Mouse (Mus musculus): ENCODE results near the gene Nkx2-1. TPM values are rescaled to one million over a fixed set of nuclear protein-coding genes. Genes with fewer than 3 reads are reported as not detected.

Nkx2-1 gene
- total and polyA plus RNA-seq, 2 experiments from 2014 or later, result 0.05 TPM; not detected in 1

GRCm38 (mm10) chr12:56521106-56521840, 15.4 kb downstream of the Nkx2-1 start:
- Histone ChIP-seq H3K9me3 (replicated peaks; ENCODE audit: control insufficient read depth, low read length) (0 out of 2 replicates have a peak, but pooled peaks cover 4% of the 10 kb centered on the region), H3K9ac (replicated peaks; ENCODE audit: low read depth, low read length) (no peak overlapping the region), H3K4me2 (ENCODE audit: low read depth, low read length) (no peak overlapping the region), H3K36me3 (replicated peaks; ENCODE audit: control insufficient read depth, insufficient read depth, low read length) (no peaks in the 10 kb centered on the region), H3K27ac (ENCODE audit: low read depth) (no peak overlapping the region), H3K4me1 (ENCODE audit: control insufficient read depth, insufficient read depth) (no peaks in the 10 kb centered on the region), H3K4me3 (ENCODE audit: low read depth, low read length) (no peak overlapping the region), H3K27me3 (ENCODE audit: control insufficient read depth, insufficient read depth, low read length) (peaks cover 90% of the 10 kb centered on the region)
- WGBS, result 3% methylated on average over 33 of the region's 33 CpGs
- DNase-seq (ENCODE audit: low spot score) (no peak), ATAC-seq (ENCODE audit: insufficient read depth, low read depth) (no peak)
- TF ChIP-seq EP300 (IDR thresholded peaks at IDR 0.05; ENCODE audit: low read depth) (no peak), CTCF (IDR thresholded peaks at IDR 0.05; ENCODE audit: low read depth) (no peak)

- Histone ChIP-seq H3K27me3 (ENCODE audit: control insufficient read depth, insufficient read depth, low read length) (peaks cover 83% of the 10 kb centered on the region), H3K4me3 (ENCODE audit: low read depth, low read length) (no peak overlapping the region), H3K4me2 (ENCODE audit: low read depth, low read length) (no peak overlapping the region), H3K4me1 (ENCODE audit: control insufficient read depth, insufficient read depth) (no peaks in the 10 kb centered on the region), H3K9ac (replicated peaks; ENCODE audit: low read depth, low read length) (no peak overlapping the region), H3K36me3 (replicated peaks; ENCODE audit: control insufficient read depth, insufficient read depth, low read length) (no peaks in the 10 kb centered on the region), H3K9me3 (replicated peaks; ENCODE audit: control insufficient read depth, low read length) (0 out of 2 replicates have a peak, but pooled peaks cover 4% of the 10 kb centered on the region), H3K27ac (ENCODE audit: low read depth) (no peak overlapping the region)
- no peak for TF ChIP-seq EP300 (IDR thresholded peaks at IDR 0.05; ENCODE audit: low read depth)
- TF ChIP-seq CTCF (IDR thresholded peaks at IDR 0.05; ENCODE audit: low read depth), result no peak
- ATAC-seq (ENCODE audit: insufficient read depth, low read depth), result no peak
- 2% methylated on average over 22 of the region's 22 CpGs for WGBS
- DNase-seq (ENCODE audit: low spot score), result no peak
These were observed 16.2 kb downstream of the Nkx2-1 start for GRCm38 (mm10) chr12:56520396-56521105.

DNA sequence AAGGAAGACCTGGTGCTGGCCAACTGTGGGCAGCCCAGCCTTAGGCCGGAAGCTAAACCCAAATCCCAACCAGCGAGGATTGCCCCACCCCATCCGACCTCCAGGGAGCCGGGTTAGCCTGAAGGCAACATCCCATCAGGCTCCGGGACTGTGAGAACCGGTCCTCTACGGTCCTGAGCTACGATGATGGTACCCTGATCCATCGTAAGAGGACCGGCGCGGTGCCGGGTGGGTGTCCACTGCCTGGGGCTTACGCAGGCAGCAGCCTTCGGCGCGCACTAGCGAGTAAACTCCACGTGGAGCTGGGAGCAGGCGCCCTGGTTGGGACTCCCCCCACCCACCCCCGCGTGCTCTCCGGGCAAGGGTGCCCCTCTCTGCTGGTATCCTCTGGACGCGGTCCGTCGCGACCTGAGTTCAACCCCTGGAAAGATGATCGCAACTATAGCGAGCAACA, 16.9 kb downstream of the Nkx2-1 start:
- no peaks in the 10 kb centered on the region for H3K4me1 ChIP-seq (ENCODE audit: control insufficient read depth, insufficient read depth)
- ATAC-seq (ENCODE audit: insufficient read depth, low read depth), result no peak
- no peak overlapping the region for H3K4me2 ChIP-seq (ENCODE audit: low read depth, low read length)
- H3K27ac ChIP-seq (ENCODE audit: low read depth), result no peak overlapping the region
- no peak for TF ChIP-seq EP300 (IDR thresholded peaks at IDR 0.05; ENCODE audit: low read depth)
- no peak for TF ChIP-seq CTCF (IDR thresholded peaks at IDR 0.05; ENCODE audit: low read depth)
- peaks cover 78% of the 10 kb centered on the region for H3K27me3 ChIP-seq (ENCODE audit: control insufficient read depth, insufficient read depth, low read length)
- H3K36me3 ChIP-seq (replicated peaks; ENCODE audit: control insufficient read depth, insufficient read depth, low read length), result no peaks in the 10 kb centered on the region
- 1% methylated on average over 30 of the region's 30 CpGs for WGBS
- H3K9ac ChIP-seq (replicated peaks; ENCODE audit: low read depth, low read length), result no peak overlapping the region
- no peak for DNase-seq (ENCODE audit: low spot score)
- H3K4me3 ChIP-seq (ENCODE audit: low read depth, low read length), result no peak overlapping the region
- H3K9me3 ChIP-seq (replicated peaks; ENCODE audit: control insufficient read depth, low read length), result 0 out of 2 replicates have a peak, but pooled peaks cover 4% of the 10 kb centered on the region

GRCm38 (mm10) chr12:56519071-56519737, 17.5 kb downstream of the Nkx2-1 start:
- TF ChIP-seq EP300 (IDR thresholded peaks at IDR 0.05; ENCODE audit: low read depth) (no peak), CTCF (IDR thresholded peaks at IDR 0.05; ENCODE audit: low read depth) (no peak)
- Histone ChIP-seq H3K36me3 (replicated peaks; ENCODE audit: control insufficient read depth, insufficient read depth, low read length) (no peaks in the 10 kb centered on the region), H3K9me3 (replicated peaks; ENCODE audit: control insufficient read depth, low read length) (0 out of 2 replicates have a peak, but pooled peaks cover 4% of the 10 kb centered on the region), H3K27ac (ENCODE audit: low read depth) (no peak overlapping the region), H3K4me1 (ENCODE audit: control insufficient read depth, insufficient read depth) (no peaks in the 10 kb centered on the region), H3K4me3 (ENCODE audit: low read depth, low read length) (no peak overlapping the region), H3K9ac (replicated peaks; ENCODE audit: low read depth, low read length) (no peak overlapping the region), H3K27me3 (ENCODE audit: control insufficient read depth, insufficient read depth, low read length) (peaks cover 72% of the 10 kb centered on the region), H3K4me2 (ENCODE audit: low read depth, low read length) (no peak overlapping the region)
- 29% methylated on average over 13 of the region's 13 CpGs for WGBS
- no peak for DNase-seq (ENCODE audit: low spot score)
- ATAC-seq (ENCODE audit: insufficient read depth, low read depth), result no peak

DNA sequence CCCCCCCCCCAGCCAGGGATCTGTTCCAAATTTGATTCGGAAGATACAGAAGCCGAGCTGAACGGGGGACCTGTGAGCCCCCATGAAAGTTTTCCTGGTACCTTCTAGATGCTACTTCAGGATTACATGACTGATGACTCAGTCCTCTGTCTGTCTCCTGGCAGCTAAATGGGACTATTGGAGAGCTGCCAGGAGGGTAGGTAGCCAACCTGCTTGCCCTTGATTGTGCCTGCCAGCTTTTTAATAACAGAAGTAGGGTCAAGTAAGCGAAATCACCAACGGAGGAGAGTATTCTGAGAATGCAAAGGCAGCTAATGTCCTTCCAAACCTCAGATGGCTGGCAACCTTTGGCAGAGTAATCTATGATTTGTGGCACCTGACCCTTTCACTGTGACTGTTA, 18.5 kb downstream of the Nkx2-1 start:
- Histone ChIP-seq H3K27me3 (ENCODE audit: control insufficient read depth, insufficient read depth, low read length) (peaks cover 62% of the 10 kb centered on the region), H3K9ac (replicated peaks; ENCODE audit: low read depth, low read length) (no peak overlapping the region), H3K36me3 (replicated peaks; ENCODE audit: control insufficient read depth, insufficient read depth, low read length) (no peaks in the 10 kb centered on the region), H3K4me1 (ENCODE audit: control insufficient read depth, insufficient read depth) (no peaks in the 10 kb centered on the region), H3K9me3 (replicated peaks; ENCODE audit: control insufficient read depth, low read length) (0 out of 2 replicates have a peak, but pooled peaks cover 4% of the 10 kb centered on the region), H3K4me3 (ENCODE audit: low read depth, low read length) (no peak overlapping the region), H3K4me2 (ENCODE audit: low read depth, low read length) (no peak overlapping the region), H3K27ac (ENCODE audit: low read depth) (no peak overlapping the region)
- no peak for ATAC-seq (ENCODE audit: insufficient read depth, low read depth)
- WGBS, result 46% methylated on average over 5 of the region's 5 CpGs
- no peak for DNase-seq (ENCODE audit: low spot score)
- no peak for TF ChIP-seq EP300 (IDR thresholded peaks at IDR 0.05; ENCODE audit: low read depth)
- no peak for TF ChIP-seq CTCF (IDR thresholded peaks at IDR 0.05; ENCODE audit: low read depth)

Data from heart, postnatal 0 days (tissue).